Mouse (Mus musculus) testis, adult 2 months (tissue): ENCODE data around the gene Zfp281.

Source experiments
- CTCF ChIP-seq: fragments of 200-500 bp; IDR thresholded peaks from 2 replicates; pipeline ENCODE4 v1.5.1; 2012; ENCODE audit warnings: low read depth, mild to moderate bottlenecking, inconsistent platforms, low read length, moderate library complexity; ENCODE audit not compliant: control insufficient read depth, insufficient read depth, insufficient replicate concordance
- POLR2A ChIP-seq: fragments of 200-500 bp; IDR thresholded peaks from 2 replicates; pipeline ENCODE4 v1.6.1; 2012; ENCODE audit warnings: low read depth, mild to moderate bottlenecking, inconsistent platforms, low read length, moderate library complexity; ENCODE audit not compliant: control insufficient read depth

GRCm38 (mm10) chr1:136579360-136579759 lies 45.3 kb upstream of the Zfp281 start:
- TF ChIP-seq POLR2A (no peak), CTCF (no peak)
